Mouse (Mus musculus) B cell, adult (primary cell): Measurements from ENCODE around the gene Rad23b. TPM values are rescaled to one million over a fixed set of nuclear protein-coding genes. Genes with fewer than 3 reads are reported as not detected.

ENCODE experiments used
- total RNA-seq: library from RNA; stranded (reverse); gene quantifications from 4 replicates; pipeline ENCODE4 v1.2.4, GENCODE M21; 2023; ENCODE audit not compliant: inconsistent age

Gene Rad23b
- total RNA-seq = 126 to 136 TPM (median 130 TPM) in 4 replicates

DNA sequence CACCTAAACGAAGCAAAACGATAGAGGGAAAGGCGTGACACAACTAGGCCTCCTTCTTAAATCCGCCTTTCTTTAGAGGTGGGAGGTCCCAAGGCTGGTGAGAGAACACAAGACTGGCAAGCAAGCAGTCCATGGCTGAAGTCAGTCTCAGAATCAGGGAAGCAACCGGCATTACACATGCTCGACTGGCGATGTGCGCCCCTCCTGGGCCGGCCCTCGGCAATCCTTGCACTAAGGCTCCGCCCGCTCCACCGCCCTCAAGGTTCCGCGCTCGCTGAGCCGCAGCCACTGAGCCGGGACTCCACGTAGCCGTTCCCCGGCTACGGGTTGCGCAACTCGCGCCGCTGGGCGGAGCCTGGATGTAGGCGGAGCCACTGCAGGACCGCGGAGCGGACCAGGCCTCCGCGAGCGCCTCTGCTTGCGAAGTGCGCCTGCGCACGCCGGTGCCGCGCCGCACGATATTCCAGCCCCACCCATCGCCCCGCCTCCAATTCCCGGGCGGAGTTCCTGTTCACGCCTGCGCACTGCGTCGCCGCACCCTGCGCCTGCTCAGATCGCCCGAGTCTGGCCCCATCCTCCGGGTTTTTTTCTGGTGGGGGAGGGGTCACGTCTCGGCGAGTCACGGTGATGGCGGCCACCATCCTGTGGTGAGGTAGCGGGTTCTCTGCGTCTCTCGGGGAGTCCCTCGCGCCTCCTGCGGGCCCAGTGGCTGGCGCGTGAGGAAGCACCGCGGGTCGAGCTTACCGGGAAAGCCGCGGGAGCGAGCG lies at the start of gene Rad23b:
TSS of gene Rad23b (plus strand) at position 592 of the 767 bp plus-strand sequence.

Other genes with a start within 250 kb of the Rad23b start
- gene Klf4, start 182.4 kb downstream of the Rad23b start, total RNA-seq = 346 to 390 TPM (median 379 TPM) in 4 replicates